In the genomic region with DNA sequence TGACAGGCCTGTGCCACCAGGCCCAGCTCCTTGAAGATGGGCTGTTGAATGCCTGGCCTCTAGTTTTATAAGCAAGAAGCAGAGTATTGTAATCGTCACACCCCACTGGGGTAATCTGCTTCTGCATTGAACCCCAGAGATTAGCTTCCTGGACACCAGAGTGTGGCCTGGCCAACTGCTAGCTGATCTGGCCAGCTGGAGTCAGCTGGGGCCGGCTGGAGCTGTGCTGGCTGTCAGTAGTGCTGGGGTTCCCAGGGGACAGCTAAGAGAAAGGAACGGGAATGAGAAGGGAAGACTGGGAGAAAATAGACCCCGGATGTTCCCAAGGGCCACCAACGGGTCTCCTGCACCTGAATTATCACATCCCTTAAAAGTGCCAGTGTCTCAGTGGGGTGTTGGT, we compare ENCODE assay signal across 10 mouse cellular contexts. TPM values are rescaled to one million over a fixed set of nuclear protein-coding genes. Genes with fewer than 3 reads are reported as not detected.
DNase-seq lines count a peak whose midpoint lies in the region; TF ChIP-seq lines count a peak whose summit lies in the region.
"Had no signal": no experiment of that assay in that cellular context is flagged by ENCODE, and none has a peak within 500 bp of the region (broad histone marks: within the 10 kb centered on the region; RNA-seq: fewer than 3 reads in every experiment).

No protein-coding gene starts in this region.

- no peak for TF ChIP-seq POLR2A in lung, adult 2 months (IDR thresholded peaks at IDR 0.05; ENCODE audit: borderline replicate concordance, extremely low read depth, low read depth, low read length)

- intact Hi-C loops in heart, postnatal 36 days (cut with DNase I): no loop called here

- H3K4me3 ChIP-seq in lung, adult 2 months (replicated peaks; ENCODE audit: extremely low read depth, low read depth, low read length): no peak overlapping the region
- H3K4me3 ChIP-seq: forebrain, embryonic 15.5 days; neural tube, embryonic 13.5 days had no signal

- TF ChIP-seq CTCF in lung, adult 2 months (IDR thresholded peaks at IDR 0.05; ENCODE audit: insufficient read depth, low read length): no peak

- H3K4me1 ChIP-seq in lung, adult 2 months (ENCODE audit: control insufficient read depth, insufficient read depth, low read length): peaks cover 10% of the 10 kb centered on the region

- 57% methylated on average over 5 of the region's 5 CpGs for WGBS in lung, adult 2 months

- DNase-seq in adrenal gland, postnatal 14 days: peak; percentile 44
- no peak for DNase-seq in adrenal gland, postnatal 4 days (ENCODE audit: low spot score in 2 of 2)
- peak; percentile 66 for DNase-seq in lung, postnatal 10 days
- no peak for DNase-seq in lung, adult 2 months
- peak; percentile 65 to 67 for DNase-seq in heart, postnatal 36 days
- peak; percentile 74 for DNase-seq in skeletal muscle tissue, adult 2 months (ENCODE audit: low read depth, low spot score)
- DNase-seq in Muller cell, postnatal 12 days (ENCODE audit: inconsistent ontology term): no peak
- no peak for DNase-seq in ovary, postnatal 10 days (ENCODE audit: low spot score)

RNA-seq across cellular contexts. Expression of gene Por, which starts 3.1 kb away (rescaled TPM):
- 190 and 216 TPM in 2 replicates for total RNA-seq in adrenal gland, postnatal 14 days (2021)
- 100 to 1,000 TPM; 168 to 190 TPM for total RNA-seq in adrenal gland, postnatal 4 days (2021)
- 487 and 521 TPM in 2 replicates for polyA plus RNA-seq in lung, adult 2 months (2012; rRNA removed)
- 10 to 100 TPM; 69.8 to 76.4 TPM for total RNA-seq in heart, postnatal 36 days (2021)

RNA-seq across cellular contexts. Expression of gene Rhbdd2, which starts 40.6 kb away (rescaled TPM):
- 34.2 and 34.8 TPM in 2 replicates for total RNA-seq in adrenal gland, postnatal 14 days (2021)
- total RNA-seq in adrenal gland, postnatal 4 days (2021): 10 to 100 TPM; 54.4 to 55.1 TPM
- polyA plus RNA-seq in lung, adult 2 months (2012; rRNA removed): 39.9 and 50.7 TPM in 2 replicates
- total RNA-seq in heart, postnatal 36 days (2021): 10 to 100 TPM; 18.5 to 18.9 TPM

Comparison
In these comparisons a context has a peak if more than half of its experiments do, and no peak if none do; other contexts are left out.
1. DNase-seq: peak in adrenal gland, postnatal 14 days (single experiment), lung, postnatal 10 days (single experiment), heart, postnatal 36 days (2 of 2) and skeletal muscle tissue, adult 2 months (single experiment); none in adrenal gland, postnatal 4 days (0 of 2), lung, adult 2 months (single experiment), Muller cell, postnatal 12 days (single experiment) and ovary, postnatal 10 days (single experiment).